Mouse (Mus musculus) small intestine, adult 2 months (tissue): ENCODE measurements at regions not wholly inside any gene's neighbourhood (a gene's known extent, or its start where the extent isn't known, plus 50 kb on each side); places are given as distances from the start of the nearest gene placed in this dataset.

ENCODE experiments used
- CTCF ChIP-seq: fragments of 200-500 bp; IDR thresholded peaks from 2 replicates; pipeline ENCODE4 v1.5.1; 2012; ENCODE audit warnings: low read depth, mild to moderate bottlenecking, control low read depth, inconsistent platforms, low read length, moderate library complexity, mixed read lengths; ENCODE audit not compliant: insufficient replicate concordance, insufficient read length; ENCODE audit errors: extremely low read depth
- POLR2A ChIP-seq: fragments of 200-500 bp; IDR thresholded peaks from 2 replicates; pipeline ENCODE4 v1.6.1; 2012; ENCODE audit warnings: low read depth, mild to moderate bottlenecking, control low read depth, inconsistent platforms, low read length, moderate library complexity

GRCm38 (mm10) chr11:114419002-114419401, 249.3 kb upstream of the Rpl38 start:
- TF ChIP-seq CTCF (peak; percentile 28; the same call in 1 of the 2 replicates), POLR2A (no peak)
